Mouse (Mus musculus): ENCODE results near the gene Lat. TPM values are rescaled to one million over a fixed set of nuclear protein-coding genes. Genes with fewer than 3 reads are reported as not detected.
"Not testable (repeated sequence)": the region's sequence is repeated elsewhere in the genome, so short reads cannot be mapped to it uniquely, and the experiment has no call there.

Gene Lat
- polyA plus RNA-seq, 1 experiment from 2014 or later, result 1.3 TPM

DNA sequence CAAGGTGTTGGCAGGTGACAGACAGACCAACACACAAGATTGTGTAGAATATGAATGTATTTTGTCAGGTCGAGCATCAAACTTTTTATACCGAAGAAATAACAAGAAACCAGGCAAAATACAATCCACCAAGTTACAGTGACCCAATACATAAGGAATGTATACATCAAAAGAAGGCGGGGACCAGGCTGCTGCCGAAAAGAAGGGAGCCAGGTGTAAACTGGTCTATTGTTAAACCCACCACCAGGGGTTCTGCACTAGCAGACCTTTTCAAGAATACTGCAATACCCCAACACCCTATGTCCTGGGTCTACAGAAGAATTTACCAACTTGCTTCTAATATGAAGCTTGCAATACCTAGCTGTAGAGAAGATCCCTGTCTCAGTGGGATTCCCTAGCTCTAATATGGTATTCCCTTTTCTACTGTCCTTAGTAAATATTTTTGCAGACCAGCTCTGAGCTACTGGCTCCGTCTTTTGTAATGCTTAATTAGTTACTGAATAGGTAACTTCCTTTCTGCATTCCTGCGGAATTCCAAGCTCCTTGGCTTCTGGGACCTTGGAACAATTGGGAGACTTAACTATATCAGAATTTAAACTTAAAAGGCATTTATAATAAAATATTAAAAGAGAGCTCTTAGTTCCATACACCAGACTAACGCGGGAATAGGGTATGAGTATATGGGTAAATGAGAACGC lies 43.6 kb downstream of the Lat start:
- 23% methylated on average over 9 of the region's 9 CpGs for WGBS
- H3K27me3 ChIP-seq; H3K4me3 ChIP-seq; ATAC-seq (ENCODE audit: low FRiP score); H3K9ac ChIP-seq; H3K9me3 ChIP-seq; H3K27ac ChIP-seq; H3K4me1 ChIP-seq (replicated peaks); H3K4me2 ChIP-seq; H3K36me3 ChIP-seq: not testable (repeated sequence)

- no peak overlapping the region for H3K4me3 ChIP-seq
- H3K9me3 ChIP-seq, result no peaks in the 10 kb centered on the region
- H3K4me1 ChIP-seq (replicated peaks), result no peaks in the 10 kb centered on the region
- ATAC-seq (ENCODE audit: low FRiP score), result no peak
- H3K27me3 ChIP-seq, result 0 out of 2 replicates have a peak, but pooled peaks cover 4% of the 10 kb centered on the region
- no peaks in the 10 kb centered on the region for H3K36me3 ChIP-seq
- no peak overlapping the region for H3K27ac ChIP-seq
- H3K9ac ChIP-seq, result no peak overlapping the region
- H3K4me2 ChIP-seq, result no peak overlapping the region
- 43% methylated on average over 3 of the region's 3 CpGs for WGBS
Observed at GRCm38 (mm10) chr7:126324791-126325190, 44.6 kb downstream of the Lat start.

DNA sequence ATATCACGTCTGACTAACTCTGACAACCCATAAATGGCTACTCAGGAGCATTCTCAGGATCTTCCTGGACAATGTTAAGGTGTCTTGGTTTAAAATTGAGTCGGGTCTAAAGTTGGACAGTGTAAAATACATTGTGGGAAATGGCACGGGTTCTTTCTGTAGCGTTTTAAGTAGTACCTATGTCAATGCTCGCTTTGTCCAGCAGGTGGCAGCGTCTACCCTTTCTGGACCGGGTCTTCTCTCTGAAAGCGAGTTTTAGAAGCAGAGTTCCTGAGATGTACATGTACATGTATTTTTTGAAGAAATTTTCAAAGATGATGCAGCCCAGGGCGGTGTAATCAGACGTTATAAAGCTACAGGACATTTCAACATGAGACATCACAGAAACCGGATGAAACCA lies 45.6 kb downstream of the Lat start:
- WGBS, result 11% methylated on average over 11 of the region's 11 CpGs
- Histone ChIP-seq H3K9me3 (no peaks in the 10 kb centered on the region), H3K9ac (no peak overlapping the region), H3K36me3 (no peaks in the 10 kb centered on the region), H3K27ac (no peak overlapping the region), H3K4me2 (no peak overlapping the region), H3K4me3 (no peak overlapping the region), H3K27me3 (0 out of 2 replicates have a peak, but pooled peaks cover 4% of the 10 kb centered on the region), H3K4me1 (replicated peaks) (no peaks in the 10 kb centered on the region)
- ATAC-seq (ENCODE audit: low FRiP score), result no peak

- no peak overlapping the region for H3K27ac ChIP-seq
- no peaks in the 10 kb centered on the region for H3K36me3 ChIP-seq
- H3K4me1 ChIP-seq (replicated peaks), result no peaks in the 10 kb centered on the region
- no peak overlapping the region for H3K4me2 ChIP-seq
- no peaks in the 10 kb centered on the region for H3K9me3 ChIP-seq
- no peak for ATAC-seq (ENCODE audit: low FRiP score)
- no peak overlapping the region for H3K4me3 ChIP-seq
- no peaks in the 10 kb centered on the region for H3K27me3 ChIP-seq
- WGBS, result 81% methylated on average over 8 of the region's 8 CpGs
- H3K9ac ChIP-seq, result no peak overlapping the region
Observed at GRCm38 (mm10) chr7:126314273-126314672, 55.1 kb downstream of the Lat start.

Small RNA genes within 50 kb of the gene (microRNA-seq; reads per million reads assigned to microRNA genes)
- gene Mir7058, result not detected

Other genes starting within 250 kb of the Lat start
- gene Xpo6, start 169.1 kb downstream of the Lat start, polyA plus RNA-seq (2015; fragmentation: Nextera tagmentation; extraction: Ambion mirVana), result 45.8 and 46.8 TPM in 2 replicates
- 248 and 253 TPM in 2 replicates for gene Sbk1, start 97.0 kb downstream of the Lat start, polyA plus RNA-seq (2015; fragmentation: Nextera tagmentation; extraction: Ambion mirVana)
- gene Spns1, start 7.9 kb upstream of the Lat start, polyA plus RNA-seq (2015; fragmentation: Nextera tagmentation; extraction: Ambion mirVana), result 77.5 and 79.9 TPM in 2 replicates
- 3.1 and 3.2 TPM in 2 replicates for gene Nfatc2ip, start 27.2 kb upstream of the Lat start, polyA plus RNA-seq (2015; fragmentation: Nextera tagmentation; extraction: Ambion mirVana)
- gene Cd19, start 45.3 kb upstream of the Lat start, polyA plus RNA-seq (2015; fragmentation: Nextera tagmentation; extraction: Ambion mirVana), result 0.06 TPM in 1 of 2 replicates, not detected in the other
- 24.3 and 26.8 TPM in 2 replicates for gene Rabep2, start 59.2 kb upstream of the Lat start, polyA plus RNA-seq (2015; fragmentation: Nextera tagmentation; extraction: Ambion mirVana)
- gene Atp2a1, start 93.5 kb upstream of the Lat start, polyA plus RNA-seq (2015; fragmentation: Nextera tagmentation; extraction: Ambion mirVana), result 1.5 and 4.1 TPM in 2 replicates
- gene Sh2b1, start 105.9 kb upstream of the Lat start, polyA plus RNA-seq (2015; fragmentation: Nextera tagmentation; extraction: Ambion mirVana), result 63.7 and 64.5 TPM in 2 replicates
- 118 and 120 TPM in 2 replicates for gene Tufm, start 117.8 kb upstream of the Lat start, polyA plus RNA-seq (2015; fragmentation: Nextera tagmentation; extraction: Ambion mirVana)
- gene Atxn2l, start 133.9 kb upstream of the Lat start, polyA plus RNA-seq (2015; fragmentation: Nextera tagmentation; extraction: Ambion mirVana), result 61.6 and 65.4 TPM in 2 replicates
- 205 and 210 TPM in 2 replicates for gene Eif3c, start 196.8 kb upstream of the Lat start, polyA plus RNA-seq (2015; fragmentation: Nextera tagmentation; extraction: Ambion mirVana)
- 0.66 and 0.68 TPM in 2 replicates for gene Apobr, start 215.4 kb upstream of the Lat start, polyA plus RNA-seq (2015; fragmentation: Nextera tagmentation; extraction: Ambion mirVana)
- 31.1 and 35.2 TPM in 2 replicates for gene Cln3, start 216.2 kb upstream of the Lat start, polyA plus RNA-seq (2015; fragmentation: Nextera tagmentation; extraction: Ambion mirVana)
- not detected in 2 replicates for gene Il27, start 225.4 kb upstream of the Lat start, polyA plus RNA-seq (2015; fragmentation: Nextera tagmentation; extraction: Ambion mirVana)